Mouse (Mus musculus): ENCODE measurements at regions not wholly inside any gene's neighbourhood (a gene's known extent, or its start where the extent isn't known, plus 50 kb on each side); places are given as distances from the start of the nearest gene placed in this dataset.

DNA sequence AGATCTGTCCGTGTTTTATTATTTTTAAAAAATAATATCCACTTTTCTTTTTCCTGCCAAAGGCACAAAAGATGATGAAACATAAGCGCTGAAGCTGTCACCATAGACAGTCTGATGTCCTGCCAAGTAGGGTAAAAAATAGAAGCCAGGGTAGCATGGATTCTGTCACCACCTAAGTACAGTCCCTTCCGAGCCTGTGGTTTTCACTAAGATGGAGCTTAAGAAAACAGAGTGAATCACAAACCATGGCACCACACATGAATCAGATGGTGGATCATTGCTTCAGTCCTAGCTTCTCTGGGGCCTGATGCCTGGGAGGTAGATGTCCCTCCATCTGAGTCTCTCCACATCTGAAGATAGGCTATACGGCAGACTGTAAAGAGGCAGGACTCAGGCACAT is 55.9 kb upstream of the Fmod start:
- Histone ChIP-seq H3K4me1 (peaks cover 23% of the 10 kb centered on the region), H3K27ac (no peak overlapping the region), H3K27me3 (no peaks in the 10 kb centered on the region), H3K4me3 (no peak overlapping the region), H3K9me3 (no peaks in the 10 kb centered on the region), H3K4me2 (no peak overlapping the region), H3K9ac (no peak overlapping the region), H3K36me3 (no peaks in the 10 kb centered on the region)
- ATAC-seq (ENCODE audit: insufficient number of reproducible peaks, low FRiP score, low TSS enrichment, low read depth), result no peak
- 87% methylated on average over 4 of the region's 4 CpGs for WGBS

DNA sequence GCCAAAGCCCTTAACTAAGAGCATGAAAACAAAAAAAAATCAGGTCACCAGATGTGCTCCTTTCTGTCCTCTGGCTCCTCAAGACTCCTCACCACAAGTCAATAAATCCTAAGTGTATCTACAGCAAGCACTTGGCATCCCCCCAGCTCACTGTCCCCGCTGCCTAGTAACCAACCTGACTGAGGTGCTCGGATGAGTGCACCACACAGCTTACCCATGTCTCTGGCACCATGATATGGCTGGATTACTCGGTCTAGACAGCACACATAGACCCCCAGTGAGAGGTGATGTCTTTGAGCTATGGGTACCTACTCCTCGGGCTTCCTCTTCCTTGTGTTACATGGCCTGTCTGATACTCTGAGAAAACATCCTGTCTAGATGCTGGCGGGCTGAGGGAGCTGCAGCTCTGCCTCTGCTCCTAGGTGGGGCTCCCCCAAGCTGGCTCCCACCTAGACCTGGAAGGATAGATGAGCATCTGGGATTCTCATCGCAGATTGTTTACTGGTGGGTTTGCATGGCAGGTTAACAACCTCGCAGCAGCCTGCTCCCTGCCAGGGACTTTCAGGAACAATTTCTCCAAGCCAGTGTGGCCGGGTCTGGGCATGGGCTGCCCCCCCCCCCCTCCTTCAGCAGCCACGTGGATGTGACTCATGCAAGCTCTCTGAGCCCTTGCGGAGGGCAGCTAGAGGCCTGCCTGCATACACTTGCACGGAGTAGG is 57.2 kb upstream of the Prelp start:
- H3K4me2 ChIP-seq, result no peak overlapping the region
- H3K4me1 ChIP-seq, result peaks cover 23% of the 10 kb centered on the region
- no peaks in the 10 kb centered on the region for H3K36me3 ChIP-seq
- H3K27me3 ChIP-seq, result no peaks in the 10 kb centered on the region
- no peak overlapping the region for H3K9ac ChIP-seq
- peak; percentile 77; the same call in 1 of the 2 replicates for ATAC-seq (ENCODE audit: insufficient number of reproducible peaks, low FRiP score, low TSS enrichment, low read depth)
- no peaks in the 10 kb centered on the region for H3K9me3 ChIP-seq
- H3K4me3 ChIP-seq, result no peak overlapping the region
- H3K27ac ChIP-seq, result peak overlapping the region; percentile 59
- WGBS, result 40% methylated on average over 11 of the region's 11 CpGs

DNA sequence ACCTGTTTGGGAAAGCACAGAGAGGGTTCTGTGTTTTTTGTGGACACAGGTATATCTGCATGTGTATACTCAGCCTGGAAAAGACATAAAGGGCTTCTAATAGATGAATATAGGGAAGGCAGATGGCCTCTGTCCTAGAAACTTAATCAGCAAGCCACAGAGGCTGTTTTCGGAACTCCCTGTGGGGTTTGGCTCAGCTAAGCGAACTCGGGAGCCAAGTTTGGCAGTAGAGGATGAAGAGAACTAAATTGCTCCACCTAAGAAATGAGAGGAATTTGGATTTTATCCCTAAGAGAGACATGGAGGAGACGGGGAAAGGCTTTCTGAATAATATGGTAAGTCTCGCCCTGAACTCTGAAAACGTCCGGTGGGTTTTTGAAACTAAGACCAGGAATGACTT is 56.0 kb upstream of the Prelp start:
- 51% methylated on average over 7 of the region's 7 CpGs for WGBS
- Histone ChIP-seq H3K9ac (no peak overlapping the region), H3K9me3 (no peaks in the 10 kb centered on the region), H3K27ac (peak overlapping the region; percentile 59; the same call in 1 of the 2 replicates), H3K4me2 (no peak overlapping the region), H3K4me3 (no peak overlapping the region), H3K4me1 (peaks cover 23% of the 10 kb centered on the region), H3K27me3 (no peaks in the 10 kb centered on the region), H3K36me3 (no peaks in the 10 kb centered on the region)
- no peak for ATAC-seq (ENCODE audit: insufficient number of reproducible peaks, low FRiP score, low TSS enrichment, low read depth)

DNA sequence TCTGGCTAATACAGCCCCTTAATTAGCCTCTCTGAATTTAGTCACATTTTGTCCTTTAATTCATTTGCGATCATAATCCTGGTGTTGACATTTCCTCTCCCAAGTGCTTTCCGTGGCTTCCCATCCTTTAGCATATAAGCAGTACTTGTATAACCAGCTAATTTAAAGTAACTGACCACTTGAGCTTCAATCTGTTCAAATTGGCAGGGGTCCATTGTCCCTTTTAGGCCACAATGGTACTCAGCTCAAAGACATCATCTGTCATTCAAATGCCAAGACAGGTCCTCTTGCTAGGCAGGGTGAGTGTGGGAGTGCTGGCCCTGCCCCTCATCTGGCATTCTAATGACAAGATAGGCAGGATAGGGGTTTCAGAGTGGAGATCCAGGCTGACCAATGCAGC is 52.6 kb upstream of the Prelp start:
- peaks cover 19% of the 10 kb centered on the region for H3K4me1 ChIP-seq
- no peaks in the 10 kb centered on the region for H3K9me3 ChIP-seq
- H3K27ac ChIP-seq, result no peak overlapping the region
- 89% methylated on average over 2 of the region's 2 CpGs for WGBS
- ATAC-seq (ENCODE audit: insufficient number of reproducible peaks, low FRiP score, low TSS enrichment, low read depth), result no peak
- H3K36me3 ChIP-seq, result no peaks in the 10 kb centered on the region
- H3K4me2 ChIP-seq, result no peak overlapping the region
- no peaks in the 10 kb centered on the region for H3K27me3 ChIP-seq
- no peak overlapping the region for H3K9ac ChIP-seq
- H3K4me3 ChIP-seq, result no peak overlapping the region

DNA sequence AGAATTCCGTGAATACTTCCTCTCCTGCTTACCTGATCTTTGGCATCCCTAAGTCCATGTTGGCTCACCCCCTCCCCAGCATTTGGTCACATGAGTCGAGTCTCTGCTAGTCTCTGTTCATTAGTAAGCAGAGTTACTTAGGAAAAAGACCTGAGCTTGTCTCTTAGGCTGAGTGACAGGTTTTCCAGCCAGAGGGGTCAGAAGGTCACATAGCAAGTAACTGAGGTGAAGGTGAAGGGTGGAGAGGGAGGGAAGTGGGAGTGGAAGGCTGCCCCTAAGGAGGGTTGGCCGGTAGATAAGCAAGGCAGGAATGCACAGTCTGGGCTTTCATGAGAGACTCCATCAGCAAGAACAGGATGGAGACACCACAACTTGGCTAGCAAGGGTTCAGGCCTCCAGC is 50.1 kb upstream of the Prelp start:
- Histone ChIP-seq H3K4me1 (peaks cover 6% of the 10 kb centered on the region; the same call in 1 of the 2 replicates), H3K27ac (no peak overlapping the region), H3K27me3 (no peaks in the 10 kb centered on the region), H3K4me2 (no peak overlapping the region), H3K9ac (no peak overlapping the region), H3K4me3 (no peak overlapping the region), H3K9me3 (no peaks in the 10 kb centered on the region), H3K36me3 (no peaks in the 10 kb centered on the region)
- 47% methylated on average over 3 of the region's 3 CpGs for WGBS
- no peak for ATAC-seq (ENCODE audit: insufficient number of reproducible peaks, low FRiP score, low TSS enrichment, low read depth)
